18 mouse cellular contexts compared by ENCODE assay signal in genomic region chr7:114431966-114432365, GRCm38 (mm10). TPM values are rescaled to one million over a fixed set of nuclear protein-coding genes. Genes with fewer than 3 reads are reported as not detected.
DNase-seq lines count a peak whose midpoint lies in the region; ATAC-seq and TF ChIP-seq lines count a peak whose summit lies in the region.
"Had no signal": no experiment of that assay in that cellular context is flagged by ENCODE, and none has a peak within 500 bp of the region (broad histone marks: within the 10 kb centered on the region; RNA-seq: fewer than 3 reads in every experiment).

No protein-coding gene starts in this region.

- no peaks in the 10 kb centered on the region for H3K4me1 ChIP-seq in kidney, postnatal 0 days (replicated peaks; ENCODE audit: insufficient read depth, low read length)
- H3K4me1 ChIP-seq in CH12.LX (ENCODE audit: control insufficient read depth in 1 of 2, insufficient read depth in 2 of 2): peaks cover 6 to 23% of the 10 kb centered on the region in 2 experiments; a peak in 3 of 4 replicates
- H3K4me1 ChIP-seq: forebrain, embryonic 12.5 days; midbrain, embryonic 15.5 days had no signal

- H3K4me3 ChIP-seq in kidney, postnatal 0 days (replicated peaks; ENCODE audit: low read depth, low read length): no peak overlapping the region
- no peak overlapping the region for H3K4me3 ChIP-seq in CH12.LX (replicated peaks in 1 of 3; ENCODE audit: low read depth in 2 of 3, low read length in 2 of 3, poor library complexity in 1 of 3)
- H3K4me3 ChIP-seq: forebrain, embryonic 12.5 days; megakaryocyte, embryonic 14.5 days; midbrain, embryonic 15.5 days had no signal

- in situ Hi-C loops in CH12.LX (cut with MboI; ENCODE audit: low pct_ligation_motif_present, low pct_unique_long_range_greater_than_20kb, low sequenced_read_pairs): no loop called here

- no peaks in the 10 kb centered on the region for H3K36me3 ChIP-seq in kidney, postnatal 0 days (ENCODE audit: insufficient read depth, low read length)
- H3K36me3 ChIP-seq in CH12.LX (replicated peaks in 1 of 2; ENCODE audit: control insufficient read depth in 1 of 2, insufficient read depth in 1 of 2, low read length in 1 of 2): peaks cover 0 to 8% of the 10 kb centered on the region in 2 experiments
- H3K36me3 ChIP-seq: forebrain, embryonic 12.5 days; midbrain, embryonic 15.5 days had no signal

- H3K9ac ChIP-seq in kidney, postnatal 0 days (ENCODE audit: low read depth, low read length): no peak overlapping the region
- 0 out of 2 replicates have a peak overlapping the region, but pooled peaks have one; percentile 33 for H3K9ac ChIP-seq in CH12.LX (ENCODE audit: insufficient read depth, low read depth)
- H3K9ac ChIP-seq: forebrain, embryonic 12.5 days; midbrain, embryonic 15.5 days had no signal

- H3K79me2 ChIP-seq in CH12.LX (replicated peaks; ENCODE audit: control insufficient read depth, extremely low read depth, insufficient read depth, poor library complexity, severe bottlenecking): peaks cover 35% of the 10 kb centered on the region

- no peak for TF ChIP-seq POLR2A in CH12.LX (IDR thresholded peaks at IDR 0.05; ENCODE audit: low read depth, low read length)

- WGBS in kidney, postnatal 0 days: 45% methylated on average over 4 of the region's 4 CpGs

- no peaks in the 10 kb centered on the region for H3K27me3 ChIP-seq in kidney, postnatal 0 days (ENCODE audit: insufficient read depth, low read length)
- H3K27me3 ChIP-seq in CH12.LX (replicated peaks): no peaks in the 10 kb centered on the region
- H3K27me3 ChIP-seq: forebrain, embryonic 12.5 days; megakaryocyte, embryonic 14.5 days; midbrain, embryonic 15.5 days had no signal

- TF ChIP-seq EP300 in CH12.LX (IDR thresholded peaks at IDR 0.05; ENCODE audit: low read length): peak; percentile 25; the same call in 1 of the 2 replicates

- no peak for TF ChIP-seq RAD21 in CH12.LX (IDR thresholded peaks at IDR 0.05; ENCODE audit: low read depth, low read length)

- no peak for ATAC-seq in kidney, postnatal 0 days (replicated peaks; ENCODE audit: low FRiP score, low read depth)
- 0 out of 2 replicates have a peak, but pooled peaks have one; percentile 48 for ATAC-seq in neutrophil, adult 5-6 weeks (ENCODE audit: extremely low read depth, insufficient number of reproducible peaks, low FRiP score, poor library complexity, severe bottlenecking)
- ATAC-seq: hindbrain, postnatal 0 days; intestine, postnatal 0 days; midbrain, embryonic 15.5 days had no signal

- peak; percentile 22 for DNase-seq in kidney, postnatal 0 days (ENCODE audit: low spot score)
- no peak for DNase-seq in kidney, postnatal 10 days
- peak; percentile 74 for DNase-seq in CH12.LX (ENCODE audit: extremely low read depth)
- peak; percentile 37 for DNase-seq in adipocyte (ENCODE audit: low spot score)
- no peak for DNase-seq in layer of hippocampus, adult 11-12 months (ENCODE audit: low spot score)
- DNase-seq in ovary, adult 18-20 months (ENCODE audit: low spot score): no peak
- DNase-seq: adrenal gland, adult 2 months; cerebellum, adult 9-11 months; gastrocnemius, postnatal 14 days; lung, adult 18-20 months; lung, postnatal 14 days had no signal

- no peak overlapping the region for H3K27ac ChIP-seq in kidney, postnatal 0 days
- H3K27ac ChIP-seq in CH12.LX (ENCODE audit: insufficient read depth, low read depth): no peak overlapping the region
- H3K27ac ChIP-seq: forebrain, embryonic 12.5 days; hindbrain, postnatal 0 days; midbrain, embryonic 15.5 days; stomach, postnatal 0 days had no signal

- H3K9me3 ChIP-seq in kidney, postnatal 0 days (replicated peaks; ENCODE audit: low read length): no peaks in the 10 kb centered on the region
- H3K9me3 ChIP-seq in CH12.LX (replicated peaks; ENCODE audit: low read length): peaks cover 2% of the 10 kb centered on the region
- H3K9me3 ChIP-seq: megakaryocyte, embryonic 14.5 days; midbrain, embryonic 15.5 days had no signal

- TF ChIP-seq CTCF in kidney, postnatal 0 days (IDR thresholded peaks at IDR 0.05; ENCODE audit: low read depth): no peak
- TF ChIP-seq CTCF in CH12.LX (conservative IDR thresholded peaks at IDR 0.05 in 1 of 2, IDR thresholded peaks at IDR 0.05 in 1 of 2; ENCODE audit: low read depth in 2 of 2, low read length in 2 of 2): no peak

- H3K4me2 ChIP-seq in kidney, postnatal 0 days (ENCODE audit: low read length): no peak overlapping the region
- H3K4me2 ChIP-seq in CH12.LX (ENCODE audit: insufficient read depth, low read depth, poor library complexity, severe bottlenecking): no peak overlapping the region
- H3K4me2 ChIP-seq: forebrain, embryonic 12.5 days; midbrain, embryonic 15.5 days had no signal

- dilution Hi-C loops in CH12.LX (cut with MboI; ENCODE audit: extremely low pct_ligation_motif_present, extremely low pct_unique_long_range_greater_than_20kb, low sequenced_read_pairs): no loop called here

TF ChIP-seq in CH12.LX, 34 proteins besides CTCF, POLR2A, EP300 and RAD21:
- TF ChIP-seq PAX5 (IDR thresholded peaks at IDR 0.05; ENCODE audit: low read length): no peak
- TF ChIP-seq GABPA (IDR thresholded peaks at IDR 0.05; ENCODE audit: insufficient replicate concordance, low read depth, low read length): no peak
- 0 out of 2 replicates have a peak, but pooled peaks have one; percentile 16 for TF ChIP-seq SIN3A (IDR thresholded peaks at IDR 0.05; ENCODE audit: low read length)
- no peak for TF ChIP-seq MAZ (IDR thresholded peaks at IDR 0.05; ENCODE audit: low read depth, low read length)
- TF ChIP-seq ETS1 (conservative IDR thresholded peaks at IDR 0.05; ENCODE audit: low read depth, low read length): peak; percentile 45
- no peak for TF ChIP-seq SMC3 (IDR thresholded peaks at IDR 0.05; ENCODE audit: low read depth, low read length)
- TF ChIP-seq CHD1 (IDR thresholded peaks at IDR 0.05; ENCODE audit: low read depth, low read length): no peak
- peak; percentile 56; the same call in 1 of the 2 replicates for TF ChIP-seq JUND (conservative IDR thresholded peaks at IDR 0.05; ENCODE audit: low read depth, low read length)
- TF ChIP-seq HCFC1 (IDR thresholded peaks at IDR 0.05; ENCODE audit: low read depth, low read length): no peak
- no peak for TF ChIP-seq MYC (IDR thresholded peaks at IDR 0.05; ENCODE audit: low read depth, low read length)
- TF ChIP-seq E2F4 (IDR thresholded peaks at IDR 0.05; ENCODE audit: insufficient replicate concordance, low read depth, low read length): no peak
- no peak for TF ChIP-seq UBTF (IDR thresholded peaks at IDR 0.05; ENCODE audit: low read depth, low read length)
- no peak for TF ChIP-seq JUN (IDR thresholded peaks at IDR 0.05; ENCODE audit: insufficient read depth, low read depth, low read length)
- no peak for TF ChIP-seq ZMIZ1 (IDR thresholded peaks at IDR 0.05; ENCODE audit: low read depth, low read length)
- no peak for TF ChIP-seq POLR2AphosphoS2 (IDR thresholded peaks at IDR 0.05; ENCODE audit: low read depth, low read length)
- no peak for TF ChIP-seq CHD2 (IDR thresholded peaks at IDR 0.05; ENCODE audit: low read length)
- TF ChIP-seq MEF2A (IDR thresholded peaks at IDR 0.05; ENCODE audit: borderline replicate concordance, low read depth, low read length): peak; percentile 30; the same call in 1 of the 2 replicates
- TF ChIP-seq NELFE (IDR thresholded peaks at IDR 0.05; ENCODE audit: low read depth, low read length): no peak
- no peak for TF ChIP-seq BHLHE40 (IDR thresholded peaks at IDR 0.05; ENCODE audit: low read depth, low read length)
- TF ChIP-seq ELF1 (IDR thresholded peaks at IDR 0.05; ENCODE audit: low read depth, low read length): no peak
- no peak for TF ChIP-seq KAT2A (IDR thresholded peaks at IDR 0.05; ENCODE audit: insufficient replicate concordance, low read length)
- TF ChIP-seq MAX (IDR thresholded peaks at IDR 0.05; ENCODE audit: low read length): no peak
- TF ChIP-seq MAFK (IDR thresholded peaks at IDR 0.05; ENCODE audit: insufficient replicate concordance, low read length): peak; percentile 67; the same call in 1 of the 2 replicates
- TF ChIP-seq TBP (conservative IDR thresholded peaks at IDR 0.05; ENCODE audit: low read depth, low read length): no peak
- TF ChIP-seq ZC3H11A (IDR thresholded peaks at IDR 0.05; ENCODE audit: low read depth, low read length): no peak
- no peak for TF ChIP-seq ZKSCAN1 (IDR thresholded peaks at IDR 0.05; ENCODE audit: borderline replicate concordance, low read depth, low read length)
- no peak for TF ChIP-seq RCOR1 (conservative IDR thresholded peaks at IDR 0.05; ENCODE audit: low read depth, low read length)
- TF ChIP-seq MXI1 (IDR thresholded peaks at IDR 0.05; ENCODE audit: low read depth, low read length): no peak; the same call in 1 of the 2 replicates

RNA-seq across cellular contexts. Expression of gene Pde3b, which starts 16.9 kb away (rescaled TPM):
- 3.2 and 4.2 TPM in 2 replicates for polyA plus RNA-seq in kidney, postnatal 0 days (2015; fragmentation: Nextera tagmentation; extraction: Ambion mirVana)
- 24.1 and 26.0 TPM in 2 replicates for total RNA-seq in CH12.LX (2012; rRNA removed)
- total RNA-seq in CH12.LX (2014; rRNA removed): 40.0 and 40.8 TPM in 2 replicates
- polyA plus RNA-seq in CH12.LX (2012; ENCODE audit: insufficient read length, low read depth): 14.1 and 17.9 TPM in 2 replicates
- total RNA-seq in neutrophil, adult 5-6 weeks (2017): 46.0 and 50.6 TPM in 2 replicates

Comparison
In these comparisons a context has a peak if more than half of its experiments do, and no peak if none do; other contexts are left out.
1. DNase-seq: peak in kidney, postnatal 0 days (single experiment), CH12.LX (single experiment) and adipocyte (single experiment); none in kidney, postnatal 10 days (single experiment), layer of hippocampus, adult 11-12 months (single experiment) and ovary, adult 18-20 months (single experiment).